Mouse (Mus musculus): ENCODE measurements around the gene B4galt2. TPM values are rescaled to one million over a fixed set of nuclear protein-coding genes. Genes with fewer than 3 reads are reported as not detected.
A peak's percentile ranks its signal among the peaks of the same experiment; 100 is the strongest.

The B4galt2 gene
- total RNA-seq, 1 experiment from 2014 or later: not detected

DNA sequence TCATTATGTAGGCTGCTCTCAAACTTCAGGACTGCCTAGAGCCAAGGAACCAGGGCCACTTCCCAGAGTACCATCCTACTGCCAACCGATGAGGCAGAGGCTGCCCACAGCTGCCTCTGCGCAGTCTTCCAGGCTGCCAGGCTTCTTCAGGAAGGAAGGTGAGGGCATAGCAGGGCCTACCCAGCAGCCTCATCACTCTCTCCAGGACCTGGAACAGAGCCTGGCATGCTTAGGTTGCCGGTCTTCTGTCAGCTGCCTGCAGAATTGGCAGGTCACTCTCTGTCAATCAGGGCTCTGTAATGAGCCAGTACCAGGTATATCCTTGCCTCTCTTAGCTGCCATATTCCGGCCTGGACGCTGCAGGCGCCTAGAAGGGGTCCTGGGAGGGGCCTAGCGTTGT is 33.1 kb downstream of the B4galt2 start:
- no peak for ATAC-seq (replicated peaks in 1 of 2; ENCODE audit: insufficient read depth in 1 of 2, low FRiP score in 2 of 2, low TSS enrichment in 1 of 2, low read depth in 1 of 2, poor library complexity in 2 of 2, severe bottlenecking in 2 of 2)

DNA sequence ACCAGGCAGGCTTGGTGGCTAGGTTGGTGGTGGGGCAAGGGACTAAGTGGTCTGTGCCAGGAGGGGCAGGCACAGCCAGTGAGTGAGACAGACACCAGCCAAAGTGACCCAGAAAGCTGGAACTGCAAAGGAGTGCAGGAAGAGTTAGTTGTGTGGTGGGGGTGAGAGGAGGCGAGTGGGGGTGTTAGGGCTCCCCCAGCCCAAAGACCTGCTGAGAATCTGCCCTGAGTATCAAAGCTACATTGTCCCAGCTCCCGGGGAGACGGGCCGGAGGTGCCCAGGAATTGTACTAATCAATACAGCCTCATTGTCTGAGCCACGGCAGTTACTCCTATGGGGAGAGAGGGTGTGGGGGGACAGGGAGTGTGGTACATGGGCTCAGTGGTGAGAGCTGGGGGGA is 33.8 kb downstream of the B4galt2 start:
- no peak for ATAC-seq (replicated peaks in 1 of 2; ENCODE audit: insufficient read depth in 1 of 2, low FRiP score in 2 of 2, low TSS enrichment in 1 of 2, low read depth in 1 of 2, poor library complexity in 2 of 2, severe bottlenecking in 2 of 2)

DNA sequence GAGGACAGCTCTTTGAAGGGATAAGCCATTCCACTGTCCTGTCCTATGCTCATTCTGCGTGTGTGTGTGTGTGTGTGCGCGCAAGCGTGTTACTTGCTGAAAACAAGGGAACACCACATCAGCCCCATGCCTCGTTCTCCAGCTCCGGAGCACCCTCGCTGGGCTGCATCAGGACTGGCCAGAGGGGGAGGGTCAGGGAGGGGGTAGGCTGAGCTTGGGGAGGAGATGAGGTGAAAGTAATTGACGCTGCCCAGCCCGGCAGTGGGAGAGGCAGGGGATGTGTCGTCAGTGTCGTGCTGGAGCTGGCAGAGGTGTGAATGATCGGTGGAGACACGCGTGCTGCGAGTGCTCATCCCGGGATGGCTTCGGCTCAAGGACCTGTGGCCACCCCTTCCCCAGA is 34.2 kb downstream of the B4galt2 start:
- ATAC-seq (replicated peaks in 1 of 2; ENCODE audit: insufficient read depth in 1 of 2, low FRiP score in 2 of 2, low TSS enrichment in 1 of 2, low read depth in 1 of 2, poor library complexity in 2 of 2, severe bottlenecking in 2 of 2): no peak

DNA sequence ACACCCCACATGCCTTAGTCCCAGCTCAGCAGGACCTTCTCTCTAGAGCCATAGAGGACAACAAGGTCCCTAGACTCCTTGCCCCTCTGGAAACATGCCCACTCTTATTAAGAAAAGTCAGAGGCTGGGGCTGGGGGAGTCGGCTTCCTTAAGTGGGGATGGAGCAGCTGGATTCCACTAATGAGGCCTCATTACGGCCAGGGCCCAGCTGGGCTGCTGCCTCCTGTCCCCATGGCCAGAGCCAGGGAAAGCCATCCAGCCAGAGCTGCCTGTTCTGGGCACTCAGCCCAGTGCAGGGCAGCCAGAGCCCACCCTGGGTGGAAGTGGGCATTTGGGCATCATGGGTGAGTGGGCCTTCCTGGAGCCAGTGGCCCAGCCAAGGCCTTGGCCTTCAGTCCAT is 36.3 kb downstream of the B4galt2 start:
- ATAC-seq (replicated peaks in 1 of 2; ENCODE audit: insufficient read depth in 1 of 2, low FRiP score in 2 of 2, low TSS enrichment in 1 of 2, low read depth in 1 of 2, poor library complexity in 2 of 2, severe bottlenecking in 2 of 2): no peak

DNA sequence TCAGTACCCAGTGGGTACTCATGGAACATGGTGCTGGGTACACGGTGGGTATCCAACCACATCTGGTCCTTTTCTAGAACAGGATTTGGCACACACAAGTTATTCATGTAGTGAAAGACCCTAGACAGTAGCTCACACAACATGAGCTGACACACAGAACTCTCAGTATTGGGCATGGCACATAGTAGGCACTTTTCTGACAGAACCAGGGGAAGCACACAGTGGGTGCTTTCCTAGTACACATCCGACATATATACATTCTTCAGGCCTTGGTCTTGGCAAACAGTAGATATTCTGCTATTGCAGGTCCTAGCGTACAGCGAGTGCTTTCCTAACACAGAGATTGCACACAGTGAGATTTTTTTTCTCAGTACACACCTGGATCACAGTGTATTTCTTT is 37.0 kb downstream of the B4galt2 start:
- ATAC-seq (replicated peaks in 1 of 2; ENCODE audit: insufficient read depth in 1 of 2, low FRiP score in 2 of 2, low TSS enrichment in 1 of 2, low read depth in 1 of 2, poor library complexity in 2 of 2, severe bottlenecking in 2 of 2): no peak

DNA sequence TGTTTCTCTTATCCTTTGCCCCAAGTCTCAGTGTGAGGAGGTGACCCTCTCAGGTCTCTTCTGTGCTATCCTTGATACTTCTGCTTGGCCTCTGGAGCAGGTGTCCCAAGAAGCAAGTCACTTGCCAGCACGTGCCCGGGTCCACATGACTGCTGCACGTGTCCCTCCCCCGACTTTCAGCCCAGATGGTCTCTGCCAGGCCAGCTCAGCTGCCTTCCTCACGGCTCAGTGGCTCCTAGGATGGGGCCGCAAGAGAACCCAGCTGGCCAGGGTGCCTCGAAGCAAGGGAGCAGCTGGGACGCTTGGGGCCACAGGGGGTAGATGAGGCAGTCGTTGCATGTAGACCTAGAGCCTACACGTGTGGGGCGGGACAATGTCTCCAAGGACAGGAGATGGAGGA is 38.0 kb downstream of the B4galt2 start:
- no peak for ATAC-seq (replicated peaks in 1 of 2; ENCODE audit: insufficient read depth in 1 of 2, low FRiP score in 2 of 2, low TSS enrichment in 1 of 2, low read depth in 1 of 2, poor library complexity in 2 of 2, severe bottlenecking in 2 of 2)

DNA sequence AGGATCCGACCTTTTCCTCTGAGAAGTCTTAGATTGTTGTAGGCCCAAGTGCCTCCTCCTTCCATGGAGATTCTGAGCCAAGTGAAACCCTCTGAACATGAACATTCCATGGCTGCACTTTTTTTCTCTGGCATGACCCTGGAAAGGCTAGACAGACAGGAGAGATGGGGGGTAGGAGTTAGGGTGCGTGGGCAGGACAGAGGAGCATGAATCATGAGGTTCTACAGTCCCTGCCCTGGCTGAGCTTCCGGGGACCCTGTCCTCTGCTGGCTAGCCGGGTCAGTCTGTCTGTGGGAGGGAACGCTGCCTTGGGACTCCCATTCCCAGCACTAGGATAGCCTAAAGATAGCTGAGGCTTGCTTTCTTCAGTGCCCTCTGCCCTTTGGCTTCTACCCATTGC is 38.8 kb downstream of the B4galt2 start:
- ATAC-seq (replicated peaks in 1 of 2; ENCODE audit: insufficient read depth in 1 of 2, low FRiP score in 2 of 2, low TSS enrichment in 1 of 2, low read depth in 1 of 2, poor library complexity in 2 of 2, severe bottlenecking in 2 of 2): no peak

DNA sequence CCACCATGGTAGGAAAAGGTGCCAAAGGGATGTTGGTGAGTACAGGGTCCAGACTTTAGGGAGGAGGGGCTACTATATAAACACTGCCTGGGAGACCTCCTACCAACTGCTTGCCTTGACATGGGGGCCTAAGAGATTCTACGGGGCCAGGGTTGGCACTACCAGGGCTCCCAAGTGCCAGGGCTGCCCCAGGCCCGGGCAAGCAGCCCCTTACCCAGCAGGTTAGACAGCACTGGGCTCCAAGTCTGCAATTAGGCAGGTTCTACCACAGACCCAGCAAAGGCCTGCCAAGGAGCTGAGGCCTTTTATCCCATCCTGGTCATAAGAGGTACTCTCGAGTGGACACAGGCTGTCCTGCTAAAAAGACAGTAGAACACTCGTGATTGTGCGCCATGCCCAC is 40.2 kb downstream of the B4galt2 start:
- ATAC-seq (replicated peaks in 1 of 2; ENCODE audit: insufficient read depth in 1 of 2, low FRiP score in 2 of 2, low TSS enrichment in 1 of 2, low read depth in 1 of 2, poor library complexity in 2 of 2, severe bottlenecking in 2 of 2): no peak

DNA sequence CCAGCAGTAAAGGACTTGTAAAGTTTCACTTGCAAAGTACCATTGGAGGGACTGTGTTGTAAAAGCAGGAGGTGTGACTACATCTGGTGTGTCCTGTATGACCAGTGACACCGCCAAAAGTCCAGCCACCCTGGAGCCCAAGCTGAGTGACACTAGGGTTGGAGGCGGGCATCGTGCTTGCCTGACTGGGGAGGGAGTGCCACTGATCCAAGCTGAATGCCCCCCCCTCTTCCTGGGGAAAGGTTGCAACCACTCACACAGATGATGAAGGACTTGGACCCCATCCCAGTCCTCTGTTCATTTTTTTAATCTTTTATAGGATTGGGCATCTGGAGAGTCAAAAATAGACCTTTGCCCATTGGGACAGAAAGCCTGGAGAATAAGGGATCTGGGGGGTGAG is 41.7 kb downstream of the B4galt2 start:
- ATAC-seq (replicated peaks in 1 of 2; ENCODE audit: insufficient read depth in 1 of 2, low FRiP score in 2 of 2, low TSS enrichment in 1 of 2, low read depth in 1 of 2, poor library complexity in 2 of 2, severe bottlenecking in 2 of 2): no peak

DNA sequence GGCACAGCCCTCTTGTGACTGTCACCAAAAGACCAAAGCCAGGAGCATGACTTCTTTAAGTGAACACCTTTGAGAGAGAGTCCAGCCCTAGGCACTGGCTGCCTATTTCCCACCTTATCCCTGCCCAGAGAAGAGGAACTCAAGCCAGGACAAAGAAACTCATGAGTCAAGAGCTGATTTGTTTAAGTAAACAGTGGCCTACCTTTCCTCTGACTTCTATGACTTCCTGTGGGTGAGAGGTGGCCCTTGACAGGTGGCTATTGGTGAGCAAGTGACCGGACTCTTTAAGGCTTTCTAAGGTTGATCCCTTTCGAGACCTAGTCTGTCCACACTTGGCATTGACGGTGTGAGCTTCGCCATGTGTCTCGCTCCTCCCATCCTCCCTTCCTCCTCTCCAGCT is 42.5 kb downstream of the B4galt2 start:
- ATAC-seq (replicated peaks in 1 of 2; ENCODE audit: insufficient read depth in 1 of 2, low FRiP score in 2 of 2, low TSS enrichment in 1 of 2, low read depth in 1 of 2, poor library complexity in 2 of 2, severe bottlenecking in 2 of 2): no peak

DNA sequence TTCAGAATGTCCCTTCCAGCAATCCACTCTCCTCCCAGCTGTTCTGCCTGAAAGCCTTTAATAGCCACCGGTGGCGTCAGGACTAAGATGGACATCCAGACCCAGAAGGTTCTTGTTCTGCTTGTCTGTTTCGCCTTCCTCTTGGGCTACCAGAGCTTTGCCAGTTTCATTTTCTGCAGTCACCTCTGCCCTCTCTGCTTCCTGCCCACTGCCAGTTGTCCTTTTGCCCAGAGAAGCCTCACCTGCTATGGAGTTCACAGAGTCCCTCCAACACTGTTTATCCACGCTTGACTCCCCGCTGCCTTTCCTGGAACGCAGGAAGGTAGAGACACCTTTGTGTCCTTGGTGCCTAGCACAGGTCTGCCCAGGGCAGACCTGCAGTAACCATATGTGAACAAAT is 43.9 kb downstream of the B4galt2 start:
- ATAC-seq (replicated peaks in 1 of 2; ENCODE audit: insufficient read depth in 1 of 2, low FRiP score in 2 of 2, low TSS enrichment in 1 of 2, low read depth in 1 of 2, poor library complexity in 2 of 2, severe bottlenecking in 2 of 2): no peak

DNA sequence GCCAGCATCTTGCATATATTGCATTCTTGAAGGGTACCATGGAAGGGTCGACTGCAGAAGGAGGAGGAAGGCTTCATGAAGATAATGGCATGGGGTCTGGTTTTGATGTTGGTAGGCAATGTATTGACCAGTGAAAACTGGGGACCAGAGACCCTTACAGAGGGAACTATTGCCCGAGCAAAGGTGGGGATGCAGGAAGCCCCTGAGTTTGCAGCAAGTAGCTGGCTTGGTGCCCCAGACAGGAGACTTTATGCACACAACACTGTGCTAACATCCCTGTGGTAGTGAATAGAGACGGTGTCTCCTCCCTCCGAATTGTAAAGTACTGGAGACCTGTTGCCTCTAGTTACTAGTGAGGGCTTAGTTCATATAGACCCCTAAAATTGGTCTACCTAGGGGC is 46.0 kb downstream of the B4galt2 start:
- no peak for ATAC-seq (replicated peaks in 1 of 2; ENCODE audit: insufficient read depth in 1 of 2, low FRiP score in 2 of 2, low TSS enrichment in 1 of 2, low read depth in 1 of 2, poor library complexity in 2 of 2, severe bottlenecking in 2 of 2)

DNA sequence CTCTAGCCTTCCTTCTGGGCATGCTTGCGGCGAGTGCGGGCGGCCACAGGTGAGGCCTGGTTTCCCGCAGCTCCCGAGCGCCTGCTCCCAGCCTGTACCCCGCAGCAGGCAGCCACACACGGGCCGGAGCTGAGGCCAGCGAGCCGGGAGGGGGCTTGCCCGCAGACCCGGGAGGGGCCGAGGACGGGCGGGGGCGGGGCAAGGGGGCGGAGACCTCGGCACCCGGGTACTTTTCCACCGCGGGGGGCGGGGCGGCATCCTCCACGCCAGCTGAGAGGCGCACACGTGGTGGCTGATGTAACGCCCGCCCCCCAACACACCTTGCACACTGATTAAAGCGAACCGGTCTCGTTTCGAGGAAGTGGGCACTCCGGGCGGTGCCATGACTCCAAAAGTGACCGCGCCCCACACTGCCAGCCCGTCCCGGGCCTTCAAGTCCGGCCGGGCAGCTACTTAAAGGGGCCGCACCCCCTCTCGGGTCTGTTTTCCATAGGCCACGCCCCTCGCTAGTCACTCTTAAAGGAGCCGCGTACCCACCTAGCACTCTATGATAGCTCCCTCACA is 47.0 kb downstream of the B4galt2 start:
- peak; percentile 61 to 73 for ATAC-seq (replicated peaks in 1 of 2; ENCODE audit: insufficient read depth in 1 of 2, low FRiP score in 2 of 2, low TSS enrichment in 1 of 2, low read depth in 1 of 2, poor library complexity in 2 of 2, severe bottlenecking in 2 of 2)

DNA sequence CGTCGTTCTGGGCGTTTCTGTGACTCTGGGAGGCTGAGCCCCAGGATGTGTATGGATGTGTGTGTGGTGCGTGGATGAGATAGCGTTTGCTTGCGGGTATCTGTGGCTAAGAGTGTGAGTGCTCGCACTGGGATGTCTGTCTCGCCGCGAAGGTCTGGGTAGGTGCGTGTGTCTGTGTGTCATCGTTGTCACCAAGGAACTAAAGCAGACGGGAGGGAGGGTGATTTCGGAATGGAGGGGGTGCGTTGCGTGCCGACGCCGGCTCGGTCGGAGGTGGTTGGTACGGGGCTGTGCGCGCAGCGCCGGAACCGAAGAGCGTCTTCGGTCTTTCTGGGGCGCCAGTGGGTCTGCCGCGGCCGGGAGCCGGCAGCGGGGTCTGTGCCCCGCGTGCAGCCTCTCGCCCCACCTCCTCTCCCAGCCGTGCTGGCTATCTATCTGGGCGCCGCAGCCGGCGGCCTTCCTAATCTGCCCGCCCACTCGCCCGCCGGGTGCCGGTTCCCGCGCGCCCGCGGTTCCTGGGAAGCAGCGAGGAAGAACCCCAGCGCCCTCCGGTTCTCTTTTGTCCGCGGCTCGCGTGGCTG is 47.7 kb downstream of the B4galt2 start:
- peak in 1 of 2 experiments; percentile 14; a peak in 1 of 4 replicates for ATAC-seq (replicated peaks in 1 of 2; ENCODE audit: insufficient read depth in 1 of 2, low FRiP score in 2 of 2, low TSS enrichment in 1 of 2, low read depth in 1 of 2, poor library complexity in 2 of 2, severe bottlenecking in 2 of 2)

DNA sequence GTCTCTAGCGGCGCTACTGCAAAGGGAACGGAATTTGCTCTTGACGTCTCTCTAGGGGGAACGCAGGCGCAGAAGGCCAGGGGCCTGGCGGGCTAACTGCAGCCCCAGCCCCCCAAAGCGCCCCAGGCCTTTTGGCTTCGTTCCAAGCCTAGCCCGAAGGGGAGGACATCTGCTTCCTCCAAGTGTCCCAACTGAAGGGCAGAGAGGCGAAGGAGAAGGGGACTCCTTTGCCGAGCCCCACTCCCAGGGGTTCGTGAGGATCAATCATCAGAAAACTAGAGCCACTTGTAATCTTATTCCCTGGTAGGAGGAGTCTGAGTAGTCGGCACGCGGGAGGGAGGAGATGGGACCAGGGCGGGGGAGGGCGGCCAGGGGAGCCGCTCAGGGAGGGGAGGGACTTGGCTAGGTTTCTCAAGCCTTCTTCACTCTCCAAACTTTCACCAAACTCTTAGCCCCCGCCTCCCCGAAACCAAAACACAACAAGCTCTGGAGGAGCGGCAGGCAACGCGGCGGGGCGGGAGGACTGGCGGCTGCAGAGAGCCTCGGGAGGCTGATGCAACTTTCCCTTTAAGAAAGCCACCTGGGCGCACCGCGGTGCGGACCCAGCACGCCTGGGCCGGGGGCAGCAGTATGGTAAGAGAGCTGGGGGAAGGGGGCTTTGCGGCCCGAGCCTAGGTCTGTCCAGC is 48.3 kb downstream of the B4galt2 start:
- ATAC-seq (replicated peaks in 1 of 2; ENCODE audit: insufficient read depth in 1 of 2, low FRiP score in 2 of 2, low TSS enrichment in 1 of 2, low read depth in 1 of 2, poor library complexity in 2 of 2, severe bottlenecking in 2 of 2): peak; percentile 44 to 48

DNA sequence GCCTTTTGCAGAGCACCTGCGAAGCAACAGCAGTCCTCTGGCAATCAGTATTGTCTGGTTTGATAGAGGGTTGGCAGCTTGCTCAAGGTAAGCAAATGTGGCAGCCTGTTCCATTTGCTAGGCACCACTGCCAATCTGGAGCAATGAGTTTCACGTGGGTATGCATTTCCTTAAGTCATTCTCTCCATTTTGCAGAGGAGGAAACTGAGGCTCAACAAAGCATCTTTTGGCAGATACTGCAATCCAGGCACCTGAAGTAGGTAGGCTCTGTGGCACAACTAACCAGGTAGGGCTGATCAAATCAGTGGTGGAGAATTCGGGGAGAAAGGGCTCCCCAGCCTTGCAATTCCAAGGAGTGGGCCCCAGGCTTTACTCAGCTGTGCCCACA is 48.8 kb downstream of the B4galt2 start, which contains the start of gene Slc6a9:
Gene Slc6a9, plus strand, starts transcription at position 50 of the 388 bp plus-strand sequence.
- ATAC-seq (replicated peaks in 1 of 2; ENCODE audit: insufficient read depth in 1 of 2, low FRiP score in 2 of 2, low TSS enrichment in 1 of 2, low read depth in 1 of 2, poor library complexity in 2 of 2, severe bottlenecking in 2 of 2): no peak

DNA sequence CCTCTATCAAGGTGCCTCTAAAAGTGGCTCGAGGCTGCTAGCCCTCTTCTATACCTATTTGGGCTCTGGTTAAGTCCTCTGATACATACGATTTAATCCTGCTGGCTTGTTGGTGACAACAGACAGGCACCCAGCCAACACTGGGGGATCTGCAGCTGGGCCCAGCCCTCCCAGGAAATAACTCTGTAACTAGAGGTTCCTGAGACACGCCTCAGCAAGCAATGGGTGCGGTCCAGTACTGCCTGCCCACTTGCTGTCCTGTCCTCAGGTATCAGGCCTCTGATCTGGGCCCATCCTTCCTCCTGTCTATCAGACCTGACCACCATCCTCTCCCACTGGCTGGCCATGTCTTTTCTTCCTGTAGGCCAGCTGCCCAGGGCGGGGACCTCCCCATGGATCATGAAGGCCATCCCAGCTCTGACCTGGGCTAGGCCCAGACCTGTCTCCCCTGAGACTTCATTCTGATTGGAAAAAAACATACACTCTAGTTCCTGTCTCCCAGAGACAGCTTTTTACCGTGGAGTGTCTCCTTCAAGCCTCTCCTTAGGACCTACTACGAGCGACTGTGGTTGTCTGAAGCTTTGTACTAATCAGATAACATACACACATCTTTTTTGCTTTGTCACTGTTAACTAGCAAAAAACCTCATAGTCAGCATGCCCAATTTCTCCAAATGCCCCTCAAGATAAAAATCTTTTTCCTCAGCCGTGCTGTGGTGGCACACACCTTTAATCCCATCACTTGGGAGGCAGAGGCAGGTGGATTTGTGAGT is 51.2 kb downstream of the B4galt2 start:
- ATAC-seq (replicated peaks in 1 of 2; ENCODE audit: insufficient read depth in 1 of 2, low FRiP score in 2 of 2, low TSS enrichment in 1 of 2, low read depth in 1 of 2, poor library complexity in 2 of 2, severe bottlenecking in 2 of 2): no peak

DNA sequence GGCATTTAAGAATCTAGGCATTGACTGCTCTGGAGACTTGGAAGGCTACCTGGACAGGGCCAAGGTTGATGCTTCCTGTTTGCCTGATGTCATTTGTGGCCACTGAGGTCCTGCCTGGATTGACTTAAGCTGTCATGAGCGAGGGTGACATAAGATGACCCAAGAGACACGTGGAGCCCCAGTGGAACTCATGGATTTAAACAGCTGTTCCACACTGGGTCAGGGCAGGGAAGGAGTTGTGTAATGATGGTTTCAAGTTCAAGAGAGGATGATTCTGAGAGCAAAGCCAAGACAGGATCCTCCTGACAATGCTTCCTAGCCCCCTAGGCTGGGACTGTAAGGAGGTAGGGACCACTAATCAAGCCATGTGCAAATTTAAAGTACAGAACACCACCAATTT is 51.8 kb downstream of the B4galt2 start:
- ATAC-seq (replicated peaks in 1 of 2; ENCODE audit: insufficient read depth in 1 of 2, low FRiP score in 2 of 2, low TSS enrichment in 1 of 2, low read depth in 1 of 2, poor library complexity in 2 of 2, severe bottlenecking in 2 of 2): no peak

Data from hematopoietic stem cell, adult 5-6 weeks (primary cell).